Mouse (Mus musculus) kidney, adult 2 months (tissue): Measurements from ENCODE around the gene Ccdc175.

ENCODE experiments used
- CTCF ChIP-seq: fragments of 200-500 bp; conservative IDR thresholded peaks from 2 replicates; pipeline ENCODE4 v1.5.1; 2011; ENCODE audit warnings: low read depth, mild to moderate bottlenecking, control low read depth, low read length, moderate library complexity, mixed read lengths; ENCODE audit not compliant: insufficient read depth, insufficient read length
- POLR2A ChIP-seq: fragments of 200-500 bp; IDR thresholded peaks from one replicate; pipeline ENCODE4 v1.6.1; 2011; ENCODE audit warnings: low read depth, low read length, control low read depth

DNA sequence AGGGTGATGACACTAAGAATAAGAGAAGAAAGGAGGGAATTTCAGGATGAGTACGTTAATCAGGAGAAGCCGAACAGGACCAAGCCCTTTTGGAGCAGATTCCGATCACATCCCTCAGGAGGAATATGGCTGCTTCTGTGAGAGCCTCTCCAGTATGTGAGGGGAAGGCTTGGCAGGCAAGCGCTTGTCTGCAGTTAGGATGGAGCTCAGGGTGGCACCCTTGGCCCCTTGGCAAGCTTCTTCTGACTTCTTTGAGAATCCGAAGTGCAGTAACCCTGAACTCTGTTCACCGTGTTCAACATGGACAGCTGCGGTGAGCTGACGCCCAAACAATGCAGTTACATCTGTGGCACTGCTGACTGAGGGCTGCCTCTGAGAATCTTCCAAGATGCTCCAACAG, 87.9 kb downstream of the Ccdc175 start:
- TF ChIP-seq CTCF (no peak), POLR2A (no peak)
